Mouse (Mus musculus) heart, postnatal 4 days (tissue): Measurements from ENCODE around the gene Sept10. TPM values are rescaled to one million over a fixed set of nuclear protein-coding genes. Genes with fewer than 3 reads are reported as not detected.

Experiments
- DNase-seq: peaks from one replicate; pipeline ENCODE4 v3.0.0; 2021
- total RNA-seq, 2 experiments: library from RNA; stranded (reverse); gene quantifications; 2 replicates each; pipeline ENCODE4 v1.2.3; 2021

Gene Sept10
- total RNA-seq, 2 experiments from 2014 or later, result 45.0 to 52.0 TPM

GRCm38 (mm10) chr10:59223890-59224289 lies 2.2 kb upstream of the Sept10 start:
- no peak for DNase-seq

GRCm38 (mm10) chr10:59223301-59223700 lies 1.7 kb upstream of the Sept10 start:
- peak; percentile 9 for DNase-seq

GRCm38 (mm10) chr10:59222271-59223101 lies 839 bp upstream of the Sept10 start:
- DNase-seq, result peak; percentile 23

GRCm38 (mm10) chr10:59220824-59221472 lies 699 bp downstream of the Sept10 start:
- no peak for DNase-seq

GRCm38 (mm10) chr10:59200011-59200410 lies 21.6 kb downstream of the Sept10 start:
- no peak for DNase-seq

GRCm38 (mm10) chr10:59196763-59197162 lies 24.9 kb downstream of the Sept10 start:
- DNase-seq, result no peak

- DNase-seq, result no peak
Measured at GRCm38 (mm10) chr10:59194891-59195290, 26.8 kb downstream of the Sept10 start.

- DNase-seq, result no peak
Measured at GRCm38 (mm10) chr10:59182306-59182705, 39.3 kb downstream of the Sept10 start.

- no peak for DNase-seq
Measured at GRCm38 (mm10) chr10:59179620-59180019, 42.0 kb downstream of the Sept10 start.

GRCm38 (mm10) chr10:59172539-59172938 lies 49.1 kb downstream of the Sept10 start:
- DNase-seq, result no peak

- no peak for DNase-seq
Measured at GRCm38 (mm10) chr10:59171042-59171441, 50.6 kb downstream of the Sept10 start.

GRCm38 (mm10) chr10:59166104-59166944 lies 55.3 kb downstream of the Sept10 start:
- peak; percentile 64 for DNase-seq

- no peak for DNase-seq
Measured at GRCm38 (mm10) chr10:59162185-59162897, 59.3 kb downstream of the Sept10 start.

- DNase-seq, result no peak
Measured at GRCm38 (mm10) chr10:59158627-59159026, 63.0 kb downstream of the Sept10 start.

GRCm38 (mm10) chr10:59152544-59153081 lies 69.0 kb downstream of the Sept10 start:
- DNase-seq, result no peak

- DNase-seq, result no peak
Measured at GRCm38 (mm10) chr10:59150938-59151657, 70.5 kb downstream of the Sept10 start.

- peak; percentile 50 for DNase-seq
Measured at GRCm38 (mm10) chr10:59149956-59150383, 71.7 kb downstream of the Sept10 start.

GRCm38 (mm10) chr10:59133478-59134009 lies 88.1 kb downstream of the Sept10 start:
- DNase-seq, result no peak

GRCm38 (mm10) chr10:59131926-59132628 lies 89.6 kb downstream of the Sept10 start:
- DNase-seq, result peak; percentile 22

- DNase-seq, result no peak
Measured at GRCm38 (mm10) chr10:59127637-59128036, 94.0 kb downstream of the Sept10 start.
